Mouse (Mus musculus) cerebellum, adult 2 months (tissue): ENCODE measurements around the gene Prss53. TPM values are rescaled to one million over a fixed set of nuclear protein-coding genes. Genes with fewer than 3 reads are reported as not detected.

Experiments
- DNase-seq, 2 experiments: peaks; one replicate each; pipeline ENCODE4 v3.0.0; 2021
- H3K27ac ChIP-seq: fragments of 200-500 bp; 2 replicates; pipeline ENCODE4 v1.5.1; 2012; ENCODE audit warnings: low read length, control low read depth, inconsistent platforms; ENCODE audit not compliant: insufficient read depth
- H3K27me3 ChIP-seq: fragments of 200-500 bp; 2 replicates; pipeline ENCODE4 v1.6.1; 2012; ENCODE audit warnings: inconsistent platforms, mild to moderate bottlenecking, low read length, moderate library complexity; ENCODE audit not compliant: control insufficient read depth, insufficient read depth
- H3K4me1 ChIP-seq: fragments of 200-500 bp; 2 replicates; pipeline ENCODE4 v1.6.1; 2011; ENCODE audit warnings: low read length; ENCODE audit not compliant: control insufficient read depth, insufficient read depth
- H3K4me3 ChIP-seq: fragments of 200-500 bp; replicated peaks from 2 replicates; pipeline ENCODE3; 2011; ENCODE audit warnings: mild to moderate bottlenecking, low read depth, low read length, control low read depth; ENCODE audit not compliant: insufficient read depth
- CTCF ChIP-seq: fragments of 200-500 bp; IDR thresholded peaks from 2 replicates; pipeline ENCODE4 v1.5.1; 2011; ENCODE audit warnings: low read depth, mild to moderate bottlenecking, control low read depth, low read length, moderate library complexity, borderline replicate concordance; ENCODE audit not compliant: insufficient read depth
- POLR2A ChIP-seq: fragments of 200-500 bp; IDR thresholded peaks from 2 replicates; pipeline ENCODE4 v1.6.1; 2011; ENCODE audit warnings: low read length, control low read depth, borderline replicate concordance; ENCODE audit not compliant: insufficient read depth
- WGBS: fragments of 180-500 bp; shearing (Covaris S2); methylation state at CpG from one replicate; pipeline ENCODE4 v1.1.7; 2018; 5-methylcytosine and 5-hydroxymethylcytosine counted together
- polyA plus RNA-seq: library from polyadenylated mRNA; depleted of rRNA; stranded (reverse); fragments of >200 nt; gene quantifications from 2 replicates; pipeline ENCODE4 v1.2.3, GENCODE M21; 2012

Prss53 gene
- polyA plus RNA-seq, 1 experiment = 5.3 TPM

GRCm38 (mm10) chr7:127922451-127923275 is 31.9 kb upstream of the Prss53 start:
- no peak for DNase-seq
- Histone ChIP-seq H3K27me3 (no peaks in the 10 kb centered on the region), H3K4me1 (no peaks in the 10 kb centered on the region), H3K27ac (no peak overlapping the region), H3K4me3 (no peak overlapping the region)
- no peak for TF ChIP-seq CTCF
- no peak for TF ChIP-seq POLR2A
- 75% methylated on average over 6 of the region's 6 CpGs for WGBS

DNA sequence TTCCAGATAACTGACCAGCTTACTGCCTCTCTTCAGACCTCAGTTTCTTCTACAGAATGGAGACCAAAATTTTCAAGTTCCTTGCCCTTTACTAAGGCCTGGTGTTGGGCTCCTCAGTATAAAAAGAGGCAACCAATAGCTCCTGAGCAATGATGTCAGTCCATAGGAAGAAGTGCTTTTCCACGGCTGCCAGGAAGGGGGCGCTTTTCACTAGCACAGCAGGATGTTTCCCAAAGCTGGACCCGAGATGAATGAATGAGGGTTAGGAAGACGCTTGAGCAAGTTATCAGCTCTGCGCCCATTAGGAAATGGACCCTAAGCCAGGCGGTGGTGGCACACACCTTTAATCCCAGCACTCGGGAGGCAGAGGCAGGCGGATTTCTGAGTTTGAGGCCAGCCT is 30.7 kb upstream of the Prss53 start:
- DNase-seq = no peak
- 59% methylated on average over 8 of the region's 8 CpGs for WGBS
- Histone ChIP-seq H3K27me3 (no peaks in the 10 kb centered on the region), H3K4me3 (no peak overlapping the region), H3K27ac (no peak overlapping the region), H3K4me1 (no peaks in the 10 kb centered on the region)
- TF ChIP-seq POLR2A (no peak), CTCF (peak; percentile 39; the same call in 1 of the 2 replicates)

- Histone ChIP-seq H3K27ac (no peak overlapping the region), H3K4me3 (no peak overlapping the region), H3K4me1 (no peaks in the 10 kb centered on the region), H3K27me3 (no peaks in the 10 kb centered on the region)
- no peak for TF ChIP-seq POLR2A
- peak; percentile 13; the same call in 1 of the 2 replicates for TF ChIP-seq CTCF
- WGBS = 78% methylated on average over 7 of the region's 7 CpGs
- no peak for DNase-seq
Observed at GRCm38 (mm10) chr7:127919290-127919689, 28.5 kb upstream of the Prss53 start.

GRCm38 (mm10) chr7:127918203-127918602 is 27.4 kb upstream of the Prss53 start:
- 50% methylated on average over 3 of the region's 3 CpGs for WGBS
- Histone ChIP-seq H3K27ac (no peak overlapping the region), H3K4me3 (no peak overlapping the region), H3K4me1 (no peaks in the 10 kb centered on the region), H3K27me3 (no peaks in the 10 kb centered on the region)
- DNase-seq = peak; percentile 34 to 47
- peak; percentile 45 for TF ChIP-seq CTCF
- TF ChIP-seq POLR2A = no peak

DNA sequence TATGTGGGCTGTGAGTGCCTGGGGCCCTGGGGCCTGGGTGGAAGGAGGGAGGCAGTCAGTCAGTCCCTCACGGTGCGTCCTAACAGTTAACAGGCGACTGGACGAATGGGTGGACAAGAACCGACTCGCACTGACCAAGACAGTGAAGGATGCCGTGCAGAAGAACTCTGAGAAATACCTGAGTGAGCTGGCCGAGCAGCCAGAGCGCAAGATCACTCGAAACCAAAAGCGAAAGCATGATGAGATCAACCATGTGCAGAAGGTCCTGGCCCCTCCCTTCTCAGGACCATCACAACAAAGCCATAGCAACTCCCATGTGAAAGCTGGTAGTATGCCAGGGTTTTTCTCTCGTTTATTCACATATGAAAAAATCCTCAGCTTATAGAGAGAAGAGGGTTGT is 24.5 kb upstream of the Prss53 start:
- TF ChIP-seq CTCF = no peak
- no peak for TF ChIP-seq POLR2A
- H3K4me1 ChIP-seq = no peaks in the 10 kb centered on the region
- no peaks in the 10 kb centered on the region for H3K27me3 ChIP-seq
- no peak for DNase-seq
- no peak overlapping the region for H3K4me3 ChIP-seq
- WGBS = 91% methylated on average over 12 of the region's 12 CpGs
- no peak overlapping the region for H3K27ac ChIP-seq

DNA sequence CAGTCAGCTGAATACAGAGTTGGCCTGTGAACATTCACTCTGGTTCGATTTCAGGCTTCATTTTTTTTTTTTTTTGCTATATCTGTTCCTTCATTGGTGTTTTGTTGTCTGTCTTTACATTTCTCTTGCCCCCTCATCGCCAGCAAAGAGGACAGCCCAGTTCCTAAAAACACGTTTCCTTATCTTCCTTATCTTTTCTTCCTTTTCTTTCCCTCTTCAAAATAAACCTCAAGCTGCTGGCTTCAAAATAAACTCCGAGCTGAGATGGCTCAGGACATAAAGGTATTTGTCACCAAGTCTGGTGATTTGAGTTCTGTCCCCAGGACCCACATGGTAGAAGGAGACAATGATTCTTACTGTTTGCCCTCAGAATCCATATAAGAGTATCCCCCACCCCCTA is 22.2 kb upstream of the Prss53 start:
- no peak for DNase-seq
- 27% methylated on average over 4 of the region's 4 CpGs for WGBS
- Histone ChIP-seq H3K27ac (no peak overlapping the region), H3K4me3 (peak overlapping the region; percentile 90), H3K4me1 (no peaks in the 10 kb centered on the region), H3K27me3 (no peaks in the 10 kb centered on the region)
- TF ChIP-seq POLR2A (no peak), CTCF (no peak)

DNA sequence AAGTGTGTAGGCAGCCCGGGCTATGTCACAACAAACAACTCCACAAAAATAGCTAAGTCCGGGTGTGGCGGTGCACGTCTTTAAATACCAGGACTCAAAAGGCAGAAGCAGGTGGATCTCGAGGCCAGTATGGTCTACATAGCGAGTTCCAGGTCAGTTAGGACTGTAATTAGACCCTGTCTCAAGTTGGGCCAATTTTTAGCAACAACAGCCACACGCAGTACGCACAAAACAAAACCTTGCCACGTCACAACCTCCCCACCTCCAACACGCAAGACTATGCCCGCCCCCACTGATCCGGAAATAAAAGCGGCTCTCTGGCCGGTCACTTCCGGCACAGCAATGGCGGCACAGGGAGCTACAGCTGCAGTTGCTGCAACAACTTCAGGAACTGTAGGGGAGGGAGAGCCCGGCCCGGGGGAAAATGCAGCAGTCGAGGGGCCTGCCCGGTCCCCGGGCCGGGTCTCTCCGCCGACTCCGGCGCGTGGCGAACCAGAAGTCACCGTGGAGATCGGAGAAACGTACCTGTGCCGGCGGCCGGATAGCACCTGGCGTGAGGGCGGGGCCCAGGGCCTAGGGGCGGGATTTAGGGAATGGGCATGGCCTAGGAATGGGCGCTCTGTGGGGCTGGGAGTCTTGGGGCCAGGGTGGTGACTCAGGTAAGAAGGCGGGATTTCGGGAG is 21.6 kb upstream of the Prss53 start, which contains the start of gene Kat8:
TSS of gene Kat8 (plus strand) at position 327 of the 682 bp plus-strand sequence.
- TF ChIP-seq POLR2A = peak; percentile 86; the same call in 1 of the 2 replicates
- no peak for TF ChIP-seq CTCF
- Histone ChIP-seq H3K4me1 (no peaks in the 10 kb centered on the region), H3K27ac (peak within 1 kb of the TSS; percentile 97), H3K27me3 (no peaks in the 10 kb centered on the region), H3K4me3 (peak within 1 kb of the TSS; percentile 90)
- DNase-seq = peak; percentile 89 to 91
- 2% methylated on average over 40 of the region's 40 CpGs for WGBS
